Mouse (Mus musculus): Measurements from ENCODE around the gene Glmn. TPM values are rescaled to one million over a fixed set of nuclear protein-coding genes. Genes with fewer than 3 reads are reported as not detected.
A peak's percentile ranks its signal among the peaks of the same experiment; 100 is the strongest.

Glmn gene
- polyA plus RNA-seq, 1 experiment from 2014 or later = 29.7 TPM

DNA sequence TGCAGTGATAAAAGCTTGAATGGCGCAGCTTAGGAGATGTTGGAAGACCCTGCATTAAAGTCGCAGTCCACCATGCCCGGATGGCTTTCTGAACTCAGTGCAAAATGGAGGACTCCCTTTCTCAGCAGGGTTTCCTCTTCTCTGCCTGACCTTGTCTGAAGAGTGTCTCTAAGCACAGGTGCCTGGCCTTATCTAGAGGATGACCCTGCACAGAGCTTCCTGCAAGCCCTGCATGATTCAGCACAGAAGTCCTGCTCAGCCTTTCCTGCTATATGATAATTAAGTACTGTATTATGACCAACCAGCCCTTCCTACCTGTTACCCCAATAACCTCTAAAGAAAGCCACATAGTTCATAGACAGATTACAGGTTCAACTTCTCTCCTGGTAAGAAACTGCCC lies 82.2 kb downstream of the Glmn start:
- Histone ChIP-seq H3K27me3 (no peaks in the 10 kb centered on the region), H3K4me3 (no peak overlapping the region), H3K36me3 (no peaks in the 10 kb centered on the region), H3K9me3 (no peaks in the 10 kb centered on the region), H3K4me2 (no peak overlapping the region), H3K4me1 (no peaks in the 10 kb centered on the region), H3K27ac (no peak overlapping the region), H3K9ac (no peak overlapping the region)
- WGBS = 91% methylated on average over 3 of the region's 3 CpGs
- ATAC-seq (ENCODE audit: insufficient number of reproducible peaks, low FRiP score, low TSS enrichment, low read depth) = no peak

- H3K9me3 ChIP-seq = no peaks in the 10 kb centered on the region
- H3K4me1 ChIP-seq = no peaks in the 10 kb centered on the region
- no peak overlapping the region for H3K9ac ChIP-seq
- no peak overlapping the region for H3K27ac ChIP-seq
- WGBS = 44% methylated on average over 7 of the region's 7 CpGs
- H3K27me3 ChIP-seq = no peaks in the 10 kb centered on the region
- no peaks in the 10 kb centered on the region for H3K36me3 ChIP-seq
- no peak overlapping the region for H3K4me2 ChIP-seq
- H3K4me3 ChIP-seq = no peak overlapping the region
- ATAC-seq (ENCODE audit: insufficient number of reproducible peaks, low FRiP score, low TSS enrichment, low read depth) = no peak
These were observed 84.1 kb downstream of the Glmn start for GRCm38 (mm10) chr5:107513583-107513982.

DNA sequence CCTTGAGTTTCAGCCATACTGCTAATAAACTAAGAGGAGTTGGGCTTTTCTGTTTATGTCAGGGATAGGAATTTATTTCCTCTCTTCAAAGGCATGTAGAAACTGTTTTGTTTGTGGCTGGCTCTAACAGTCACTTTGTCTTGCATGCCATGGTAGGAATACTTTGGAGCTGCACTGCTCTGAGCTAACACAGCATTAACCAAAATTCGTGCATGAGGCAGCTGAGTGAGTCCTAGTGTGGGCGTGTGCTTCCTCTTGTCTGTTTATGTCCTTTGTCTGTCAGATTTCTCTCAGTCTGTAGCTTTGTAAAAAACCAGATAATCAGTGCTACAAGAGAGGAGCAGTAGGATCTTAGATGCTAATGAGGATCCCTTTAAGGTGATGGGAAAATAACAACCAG lies 86.4 kb downstream of the Glmn start:
- Histone ChIP-seq H3K4me2 (no peak overlapping the region), H3K27me3 (no peaks in the 10 kb centered on the region), H3K4me3 (no peak overlapping the region), H3K9ac (no peak overlapping the region), H3K9me3 (no peaks in the 10 kb centered on the region), H3K27ac (no peak overlapping the region), H3K36me3 (peaks cover 7% of the 10 kb centered on the region; the same call in 1 of the 2 replicates), H3K4me1 (no peaks in the 10 kb centered on the region)
- no peak for ATAC-seq (ENCODE audit: insufficient number of reproducible peaks, low FRiP score, low TSS enrichment, low read depth)
- 45% methylated on average over 2 of the region's 2 CpGs for WGBS

- H3K4me1 ChIP-seq = no peaks in the 10 kb centered on the region
- no peak overlapping the region for H3K4me3 ChIP-seq
- no peaks in the 10 kb centered on the region for H3K9me3 ChIP-seq
- no peaks in the 10 kb centered on the region for H3K27me3 ChIP-seq
- no peak overlapping the region for H3K4me2 ChIP-seq
- no peak overlapping the region for H3K27ac ChIP-seq
- 0 out of 2 replicates have a peak, but pooled peaks have one; percentile 10 for ATAC-seq (ENCODE audit: insufficient number of reproducible peaks, low FRiP score, low TSS enrichment, low read depth)
- peaks cover 7% of the 10 kb centered on the region; the same call in 1 of the 2 replicates for H3K36me3 ChIP-seq
- no peak overlapping the region for H3K9ac ChIP-seq
- WGBS = 80% methylated on average over 10 of the region's 10 CpGs
These were observed 87.2 kb downstream of the Glmn start for GRCm38 (mm10) chr5:107510503-107510902.

DNA sequence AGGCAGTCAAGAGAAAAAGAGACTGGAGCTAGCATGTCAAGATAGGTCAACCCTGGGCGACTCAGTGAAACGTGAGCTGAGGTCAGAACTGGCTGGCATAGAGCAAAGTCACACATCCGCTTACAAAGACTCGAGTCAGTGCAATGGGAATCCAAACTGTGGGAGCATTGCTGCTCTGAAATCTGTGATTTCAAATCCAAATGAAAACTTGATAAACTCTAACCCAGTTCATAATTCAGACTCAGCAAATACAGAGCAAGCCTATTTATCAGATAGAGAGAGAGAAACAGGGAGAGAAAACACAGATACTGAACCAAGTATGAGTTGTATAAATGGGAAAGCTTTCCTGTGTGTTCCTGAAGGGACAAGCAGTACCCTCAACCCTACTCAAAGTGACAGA lies 90.4 kb downstream of the Glmn start, which contains the start of gene Gm42669:
TSS of gene Gm42669 (plus strand) at position 301 of the 400 bp plus-strand sequence.
- H3K9ac ChIP-seq = no peak within 1 kb of the TSS
- H3K36me3 ChIP-seq = peaks cover 7% of the 10 kb centered on the region; the same call in 1 of the 2 replicates
- no peak within 1 kb of the TSS for H3K4me3 ChIP-seq
- H3K9me3 ChIP-seq = no peaks in the 10 kb centered on the region
- no peaks in the 10 kb centered on the region for H3K4me1 ChIP-seq
- ATAC-seq (ENCODE audit: insufficient number of reproducible peaks, low FRiP score, low TSS enrichment, low read depth) = no peak
- no peaks in the 10 kb centered on the region for H3K27me3 ChIP-seq
- no peak within 1 kb of the TSS for H3K4me2 ChIP-seq
- H3K27ac ChIP-seq = no peak within 1 kb of the TSS
- 78% methylated on average over 4 of the region's 4 CpGs for WGBS

GRCm38 (mm10) chr5:107500741-107501140 lies 96.9 kb downstream of the Glmn start:
- no peak overlapping the region for H3K4me2 ChIP-seq
- 58% methylated on average over 1 of the region's 1 CpGs for WGBS
- no peak overlapping the region for H3K4me3 ChIP-seq
- H3K4me1 ChIP-seq = no peaks in the 10 kb centered on the region
- no peak overlapping the region for H3K9ac ChIP-seq
- ATAC-seq (ENCODE audit: insufficient number of reproducible peaks, low FRiP score, low TSS enrichment, low read depth) = no peak
- H3K27ac ChIP-seq = no peak overlapping the region
- H3K36me3 ChIP-seq = no peaks in the 10 kb centered on the region; the same call in 1 of the 2 replicates
- no peaks in the 10 kb centered on the region for H3K9me3 ChIP-seq
- H3K27me3 ChIP-seq = no peaks in the 10 kb centered on the region

- Histone ChIP-seq H3K4me3 (no peak overlapping the region), H3K27me3 (no peaks in the 10 kb centered on the region), H3K9ac (no peak overlapping the region), H3K27ac (no peak overlapping the region), H3K36me3 (no peaks in the 10 kb centered on the region; the same call in 1 of the 2 replicates), H3K9me3 (no peaks in the 10 kb centered on the region), H3K4me2 (no peak overlapping the region), H3K4me1 (no peaks in the 10 kb centered on the region)
- 78% methylated on average over 5 of the region's 5 CpGs for WGBS
- ATAC-seq (ENCODE audit: insufficient number of reproducible peaks, low FRiP score, low TSS enrichment, low read depth) = no peak
These were observed 97.7 kb downstream of the Glmn start for GRCm38 (mm10) chr5:107499891-107500535.

Other genes starting within 250 kb of the Glmn start
- gene Ephx4, start 195.2 kb downstream of the Glmn start, polyA plus RNA-seq (2015; fragmentation: Nextera tagmentation; extraction: Ambion mirVana) = 2.1 TPM in 2 replicates
- gene Lpcat2b, start 166.3 kb downstream of the Glmn start, polyA plus RNA-seq (2015; fragmentation: Nextera tagmentation; extraction: Ambion mirVana) = not detected in 2 replicates
- gene Btbd8, start 159.9 kb downstream of the Glmn start, polyA plus RNA-seq (2015; fragmentation: Nextera tagmentation; extraction: Ambion mirVana) = 3.4 and 4.2 TPM in 2 replicates
- 0.20 and 0.38 TPM in 2 replicates for gene Gm42669, start 90.3 kb downstream of the Glmn start, polyA plus RNA-seq (2015; fragmentation: Nextera tagmentation; extraction: Ambion mirVana)
- gene 1700028K03Rik, start 63.2 kb downstream of the Glmn start, polyA plus RNA-seq (2015; fragmentation: Nextera tagmentation; extraction: Ambion mirVana) = 0.03 and 0.10 TPM in 2 replicates
- gene Rpap2, start 515 bp downstream of the Glmn start, polyA plus RNA-seq (2015; fragmentation: Nextera tagmentation; extraction: Ambion mirVana) = 18.4 and 18.7 TPM in 2 replicates
- 0.82 and 0.97 TPM in 2 replicates for gene Gfi1, start 128.1 kb upstream of the Glmn start, polyA plus RNA-seq (2015; fragmentation: Nextera tagmentation; extraction: Ambion mirVana)
- 0.17 TPM in 1 of 2 replicates, not detected in the other for gene Ube2d2b, start 232.2 kb upstream of the Glmn start, polyA plus RNA-seq (2015; fragmentation: Nextera tagmentation; extraction: Ambion mirVana)

Measured in limb, embryonic 15.5 days (tissue).